Mouse (Mus musculus): ENCODE data around the gene Cryge. TPM values are rescaled to one million over a fixed set of nuclear protein-coding genes. Genes with fewer than 3 reads are reported as not detected.

The Cryge gene
- total and polyA plus RNA-seq, 2 experiments: not detected

DNA sequence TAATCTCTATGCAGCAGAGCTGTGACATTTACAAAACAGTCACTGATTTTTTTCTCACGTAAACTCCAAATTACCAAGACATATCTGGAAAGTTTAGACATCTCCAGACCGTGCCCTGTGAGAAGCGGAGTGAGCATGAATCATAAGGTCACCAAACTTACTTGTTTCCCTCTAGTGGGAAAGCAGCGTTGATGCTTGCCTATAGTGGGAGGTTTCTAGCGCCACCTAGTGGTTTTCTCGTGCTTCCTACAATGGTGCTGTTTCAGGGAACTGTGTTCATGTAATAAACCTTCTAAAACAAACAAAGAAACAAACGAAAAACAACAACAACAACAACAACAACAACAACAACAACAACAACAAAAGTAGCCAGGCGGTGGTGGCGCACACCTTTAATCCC, 40.8 kb downstream of the Cryge start:
- H3K4me3 ChIP-seq (ENCODE audit: insufficient read depth, low read depth, low read length): no peak overlapping the region
- H3K27me3 ChIP-seq (ENCODE audit: control insufficient read depth, insufficient read depth, low read length): no peaks in the 10 kb centered on the region
- no peaks in the 10 kb centered on the region for H3K4me1 ChIP-seq (ENCODE audit: control insufficient read depth, insufficient read depth, low read length)
- 9% methylated on average over 9 of the region's 9 CpGs for WGBS
- H3K9ac ChIP-seq (ENCODE audit: low read depth, low read length): no peak overlapping the region
- H3K79me2 ChIP-seq (ENCODE audit: control insufficient read depth, insufficient read depth, low read length): no peaks in the 10 kb centered on the region
- TF ChIP-seq POLR2A (IDR thresholded peaks at IDR 0.05; ENCODE audit: extremely low read depth, insufficient read depth, low read length) (no peak), CTCF (IDR thresholded peaks at IDR 0.05; ENCODE audit: low read depth, low read length) (peak; percentile 65)
- H3K27ac ChIP-seq (replicated peaks; ENCODE audit: insufficient read depth, low read depth, low read length): no peak overlapping the region
- DNase-seq (ENCODE audit: extremely low read depth, low read depth, low spot score): peak; percentile 70
- H3K36me3 ChIP-seq (ENCODE audit: control insufficient read depth, insufficient read depth, low read length): no peaks in the 10 kb centered on the region

- no peaks in the 10 kb centered on the region for H3K79me2 ChIP-seq (ENCODE audit: control insufficient read depth, insufficient read depth, low read length)
- H3K4me3 ChIP-seq (ENCODE audit: insufficient read depth, low read depth, low read length): no peak overlapping the region
- H3K36me3 ChIP-seq (ENCODE audit: control insufficient read depth, insufficient read depth, low read length): no peaks in the 10 kb centered on the region
- no peaks in the 10 kb centered on the region for H3K4me1 ChIP-seq (ENCODE audit: control insufficient read depth, insufficient read depth, low read length)
- H3K27ac ChIP-seq (replicated peaks; ENCODE audit: insufficient read depth, low read depth, low read length): no peak overlapping the region
- H3K27me3 ChIP-seq (ENCODE audit: control insufficient read depth, insufficient read depth, low read length): no peaks in the 10 kb centered on the region
- no peak overlapping the region for H3K9ac ChIP-seq (ENCODE audit: low read depth, low read length)
- TF ChIP-seq POLR2A (IDR thresholded peaks at IDR 0.05; ENCODE audit: extremely low read depth, insufficient read depth, low read length) (no peak), CTCF (IDR thresholded peaks at IDR 0.05; ENCODE audit: low read depth, low read length) (no peak)
- DNase-seq (ENCODE audit: extremely low read depth, low read depth, low spot score): peak; percentile 44
- WGBS: 23% methylated on average over 6 of the region's 6 CpGs
These were observed 45.4 kb downstream of the Cryge start for GRCm38 (mm10) chr1:65005575-65005974.

DNA sequence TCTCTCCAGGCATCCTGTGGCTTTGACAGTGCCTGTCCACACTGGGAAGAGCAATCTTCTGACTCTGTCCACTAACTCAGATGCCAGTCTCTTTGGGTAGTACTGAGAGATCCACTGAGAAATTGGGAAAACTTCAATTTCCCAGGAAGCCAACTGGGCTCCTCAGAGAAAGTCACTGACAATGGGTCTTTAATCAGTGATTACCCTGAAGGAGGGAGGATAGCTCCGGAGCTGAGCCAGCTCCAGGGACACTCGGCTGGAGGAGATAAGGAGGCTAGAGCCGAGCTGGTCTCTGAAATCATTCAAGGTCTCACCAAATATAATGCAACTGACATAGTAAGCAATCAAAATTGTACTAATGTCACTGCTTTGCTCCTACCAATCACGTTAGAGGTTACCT, 46.4 kb downstream of the Cryge start:
- H3K79me2 ChIP-seq (ENCODE audit: control insufficient read depth, insufficient read depth, low read length): no peaks in the 10 kb centered on the region
- no peaks in the 10 kb centered on the region for H3K4me1 ChIP-seq (ENCODE audit: control insufficient read depth, insufficient read depth, low read length)
- no peak for DNase-seq (ENCODE audit: extremely low read depth, low read depth, low spot score)
- no peak overlapping the region for H3K9ac ChIP-seq (ENCODE audit: low read depth, low read length)
- no peak for TF ChIP-seq POLR2A (IDR thresholded peaks at IDR 0.05; ENCODE audit: extremely low read depth, insufficient read depth, low read length)
- TF ChIP-seq CTCF (IDR thresholded peaks at IDR 0.05; ENCODE audit: low read depth, low read length): no peak
- WGBS: 58% methylated on average over 4 of the region's 4 CpGs
- H3K27ac ChIP-seq (replicated peaks; ENCODE audit: insufficient read depth, low read depth, low read length): no peak overlapping the region
- H3K27me3 ChIP-seq (ENCODE audit: control insufficient read depth, insufficient read depth, low read length): no peaks in the 10 kb centered on the region
- no peaks in the 10 kb centered on the region for H3K36me3 ChIP-seq (ENCODE audit: control insufficient read depth, insufficient read depth, low read length)
- H3K4me3 ChIP-seq (ENCODE audit: insufficient read depth, low read depth, low read length): no peak overlapping the region

Other genes with a start within 250 kb of the Cryge start
- gene Plekhm3, start 94.3 kb downstream of the Cryge start, total RNA-seq (2014; rRNA removed): 2.8 TPM in 2 replicates
- 0.44 and 0.73 TPM in 2 replicates for gene Plekhm3, start 94.3 kb downstream of the Cryge start, polyA plus RNA-seq (2012; rRNA removed)
- gene Akr1cl, start 18.4 kb downstream of the Cryge start, total RNA-seq (2014; rRNA removed): 0.18 and 6.6 TPM in 2 replicates
- gene Akr1cl, start 18.4 kb downstream of the Cryge start, polyA plus RNA-seq (2012; rRNA removed): not detected in 2 replicates
- gene Crygd, start 12.3 kb upstream of the Cryge start, total RNA-seq (2014; rRNA removed): not detected in 2 replicates
- gene Crygd, start 12.3 kb upstream of the Cryge start, polyA plus RNA-seq (2012; rRNA removed): not detected in 2 replicates
- gene Crygc, start 22.5 kb upstream of the Cryge start, total RNA-seq (2014; rRNA removed): not detected in 2 replicates
- not detected in 2 replicates for gene Crygc, start 22.5 kb upstream of the Cryge start, polyA plus RNA-seq (2012; rRNA removed)
- gene Crygb, start 31.1 kb upstream of the Cryge start, total RNA-seq (2014; rRNA removed): not detected in 2 replicates
- not detected in 2 replicates for gene Crygb, start 31.1 kb upstream of the Cryge start, polyA plus RNA-seq (2012; rRNA removed)
- not detected in 2 replicates for gene Cryga, start 52.2 kb upstream of the Cryge start, total RNA-seq (2014; rRNA removed)
- gene Cryga, start 52.2 kb upstream of the Cryge start, polyA plus RNA-seq (2012; rRNA removed): not detected in 2 replicates
- not detected in 2 replicates for gene Gm28845, start 68.4 kb upstream of the Cryge start, total RNA-seq (2014; rRNA removed)
- gene Gm28845, start 68.4 kb upstream of the Cryge start, polyA plus RNA-seq (2012; rRNA removed): not detected in 2 replicates
- not detected in 2 replicates for gene D630023F18Rik, start 72.1 kb upstream of the Cryge start, total RNA-seq (2014; rRNA removed)
- gene D630023F18Rik, start 72.1 kb upstream of the Cryge start, polyA plus RNA-seq (2012; rRNA removed): 0.17 TPM in 1 of 2 replicates, not detected in the other
- 510 and 624 TPM in 2 replicates for gene Idh1, start 135.4 kb upstream of the Cryge start, total RNA-seq (2014; rRNA removed)
- gene Idh1, start 135.4 kb upstream of the Cryge start, polyA plus RNA-seq (2012; rRNA removed): 137 and 155 TPM in 2 replicates
- 18.7 and 21.1 TPM in 2 replicates for gene Pikfyve, start 135.5 kb upstream of the Cryge start, total RNA-seq (2014; rRNA removed)
- gene Pikfyve, start 135.5 kb upstream of the Cryge start, polyA plus RNA-seq (2012; rRNA removed): 2.8 and 2.9 TPM in 2 replicates
- not detected in 2 replicates for gene Pth2r, start 230.9 kb upstream of the Cryge start, total RNA-seq (2014; rRNA removed)
- gene Pth2r, start 230.9 kb upstream of the Cryge start, polyA plus RNA-seq (2012; rRNA removed): not detected in 2 replicates

Measured in liver, adult 2 months (tissue).